Mouse (Mus musculus) ovary, postnatal 36 days (tissue): ENCODE data around the gene Lrrc8b.

ENCODE experiments used
- DNase-seq: peaks from one replicate; pipeline ENCODE4 v3.0.0; 2022; ENCODE audit warnings: low spot score, mixed read lengths

Gene Lrrc8b

GRCm38 (mm10) chr5:105484247-105484646 is 68.7 kb downstream of the Lrrc8b start:
- DNase-seq, result no peak

GRCm38 (mm10) chr5:105484891-105485290 is 69.3 kb downstream of the Lrrc8b start:
- DNase-seq, result no peak

- no peak for DNase-seq
Observed at GRCm38 (mm10) chr5:105490211-105490610, 74.6 kb downstream of the Lrrc8b start.

- no peak for DNase-seq
Observed at GRCm38 (mm10) chr5:105491389-105491788, 75.8 kb downstream of the Lrrc8b start.

- no peak for DNase-seq
Observed at GRCm38 (mm10) chr5:105492367-105493246, 77.0 kb downstream of the Lrrc8b start.

GRCm38 (mm10) chr5:105493377-105493776 is 77.8 kb downstream of the Lrrc8b start:
- no peak for DNase-seq

- DNase-seq, result no peak
Observed at GRCm38 (mm10) chr5:105494246-105494917, 78.8 kb downstream of the Lrrc8b start.

- peak; percentile 73 for DNase-seq
Observed at GRCm38 (mm10) chr5:105494918-105495901, 79.6 kb downstream of the Lrrc8b start.

- no peak for DNase-seq
Observed at GRCm38 (mm10) chr5:105496133-105496532, 80.6 kb downstream of the Lrrc8b start.

- no peak for DNase-seq
Observed at GRCm38 (mm10) chr5:105496586-105496985, 81.0 kb downstream of the Lrrc8b start.

- DNase-seq, result no peak
Observed at GRCm38 (mm10) chr5:105498429-105499000, 82.9 kb downstream of the Lrrc8b start.

- no peak for DNase-seq
Observed at GRCm38 (mm10) chr5:105499396-105499795, 83.8 kb downstream of the Lrrc8b start.

- DNase-seq, result peak; percentile 59
Observed at GRCm38 (mm10) chr5:105500132-105501121, 84.9 kb downstream of the Lrrc8b start.

GRCm38 (mm10) chr5:105501136-105501535 is 85.6 kb downstream of the Lrrc8b start:
- DNase-seq, result peak; percentile 31

- no peak for DNase-seq
Observed at GRCm38 (mm10) chr5:105508813-105509212, 93.2 kb downstream of the Lrrc8b start.

- DNase-seq, result no peak
Observed at GRCm38 (mm10) chr5:105512297-105512696, 96.7 kb downstream of the Lrrc8b start.

- DNase-seq, result no peak
Observed at GRCm38 (mm10) chr5:105515532-105515931, 100.0 kb downstream of the Lrrc8b start.

- no peak for DNase-seq
Observed at GRCm38 (mm10) chr5:105516290-105516689, 100.7 kb downstream of the Lrrc8b start.

GRCm38 (mm10) chr5:105517992-105518625 is 102.5 kb downstream of the Lrrc8b start:
- DNase-seq, result no peak

GRCm38 (mm10) chr5:105518626-105519095 is 103.1 kb downstream of the Lrrc8b start:
- no peak for DNase-seq
